Mouse (Mus musculus): Measurements from ENCODE around the gene Nrg3. TPM values are rescaled to one million over a fixed set of nuclear protein-coding genes. Genes with fewer than 3 reads are reported as not detected.

Nrg3 gene
- total and polyA plus RNA-seq, 3 experiments = not detected

- peak; percentile 10 for DNase-seq (ENCODE audit: low read depth, low spot score)
Measured at GRCm38 (mm10) chr14:38774811-38775210, 698.1 kb downstream of the Nrg3 start.

GRCm38 (mm10) chr14:38730465-38730864 is 742.4 kb downstream of the Nrg3 start:
- Histone ChIP-seq H3K27ac (ENCODE audit: control insufficient read depth, low read depth, low read length) (no peak overlapping the region), H3K4me3 (ENCODE audit: control insufficient read depth in 1 of 2, insufficient read depth in 1 of 2, low read depth in 2 of 2, low read length in 2 of 2) (no peak overlapping the region), H3K4me1 (ENCODE audit: control insufficient read depth in 1 of 2, insufficient read depth in 2 of 2, low read length in 2 of 2) (no peaks in the 10 kb centered on the region), H3K27me3 (ENCODE audit: control insufficient read depth in 1 of 2, insufficient read depth in 2 of 2, low read length in 2 of 2) (no peaks in the 10 kb centered on the region), H3K79me2 (ENCODE audit: control insufficient read depth, insufficient read depth, low read length, poor library complexity) (no peaks in the 10 kb centered on the region), H3K36me3 (ENCODE audit: control insufficient read depth in 1 of 2, insufficient read depth in 2 of 2, low read length in 2 of 2) (no peaks in the 10 kb centered on the region), H3K9me3 (replicated peaks; ENCODE audit: insufficient read depth, low read length) (no peaks in the 10 kb centered on the region), H3K9ac (ENCODE audit: control insufficient read depth, low read depth, low read length, poor library complexity, severe bottlenecking) (no peak overlapping the region)
- no peak for TF ChIP-seq BHLHE40 (IDR thresholded peaks at IDR 0.05; ENCODE audit: borderline replicate concordance, low read depth, low read length)
- no peak for TF ChIP-seq UBTF (IDR thresholded peaks at IDR 0.05; ENCODE audit: borderline replicate concordance, insufficient read depth, low read depth, low read length)
- TF ChIP-seq ZKSCAN1 (IDR thresholded peaks at IDR 0.05; ENCODE audit: low read depth, low read length) = no peak
- no peak for DNase-seq (ENCODE audit: low read depth, low spot score)

More at GRCm38 (mm10) chr14:38774811-38775210, 698.1 kb downstream of the Nrg3 start:
- H3K79me2 ChIP-seq (ENCODE audit: control insufficient read depth, insufficient read depth, low read length, poor library complexity) = no peaks in the 10 kb centered on the region
- no peaks in the 10 kb centered on the region for H3K36me3 ChIP-seq (ENCODE audit: control insufficient read depth in 1 of 2, insufficient read depth in 2 of 2, low read length in 2 of 2)
- H3K9ac ChIP-seq (ENCODE audit: control insufficient read depth, low read depth, low read length, poor library complexity, severe bottlenecking) = no peak overlapping the region
- TF ChIP-seq MYB (IDR thresholded peaks at IDR 0.05; ENCODE audit: low read depth, low read length) (no peak), EP300 (IDR thresholded peaks at IDR 0.05; ENCODE audit: low read depth in 1 of 2, low read length in 2 of 2) (no peak), POLR2AphosphoS2 (IDR thresholded peaks at IDR 0.05; ENCODE audit: low read length) (no peak), MYC (IDR thresholded peaks at IDR 0.05; ENCODE audit: low read depth, low read length) (no peak), RAD21 (IDR thresholded peaks at IDR 0.05; ENCODE audit: low read depth, low read length) (no peak), GABPA (IDR thresholded peaks at IDR 0.05; ENCODE audit: low read depth, low read length) (no peak), MXI1 (IDR thresholded peaks at IDR 0.05; ENCODE audit: low read depth, low read length) (no peak), USF1 (IDR thresholded peaks at IDR 0.05; ENCODE audit: low read depth, low read length) (no peak), MEF2A (IDR thresholded peaks at IDR 0.05; ENCODE audit: extremely low read depth, insufficient replicate concordance, low read depth, low read length, poor library complexity, severe bottlenecking) (no peak), MAX (IDR thresholded peaks at IDR 0.05; ENCODE audit: low read length) (no peak), SMC3 (IDR thresholded peaks at IDR 0.05; ENCODE audit: low read depth, low read length) (no peak), TCF12 (IDR thresholded peaks at IDR 0.05; ENCODE audit: low read depth, low read length) (no peak), CTCF (IDR thresholded peaks at IDR 0.05 in 2 of 3, conservative IDR thresholded peaks at IDR 0.05 in 1 of 3; ENCODE audit: control insufficient read depth in 1 of 3, insufficient read depth in 1 of 3, low read depth in 2 of 3, low read length in 3 of 3, poor library complexity in 1 of 3, severe bottlenecking in 1 of 3) (no peak), NRF1 (IDR thresholded peaks at IDR 0.05; ENCODE audit: insufficient read depth, low read depth, low read length, poor library complexity, severe bottlenecking) (no peak), UBTF (IDR thresholded peaks at IDR 0.05; ENCODE audit: borderline replicate concordance, insufficient read depth, low read depth, low read length) (no peak), GATA1 (IDR thresholded peaks at IDR 0.05; ENCODE audit: low read depth, low read length) (no peak), ELF1 (IDR thresholded peaks at IDR 0.05; ENCODE audit: low read depth, low read length) (no peak)
- H3K9me3 ChIP-seq (replicated peaks; ENCODE audit: insufficient read depth, low read length) = no peaks in the 10 kb centered on the region
- no peak overlapping the region for H3K4me3 ChIP-seq (ENCODE audit: control insufficient read depth in 1 of 2, insufficient read depth in 1 of 2, low read depth in 2 of 2, low read length in 2 of 2)
- H3K27ac ChIP-seq (ENCODE audit: control insufficient read depth, low read depth, low read length) = no peak overlapping the region
- no peaks in the 10 kb centered on the region for H3K27me3 ChIP-seq (ENCODE audit: control insufficient read depth in 1 of 2, insufficient read depth in 2 of 2, low read length in 2 of 2)
- no peaks in the 10 kb centered on the region for H3K4me1 ChIP-seq (ENCODE audit: control insufficient read depth in 1 of 2, insufficient read depth in 2 of 2, low read length in 2 of 2)

Data from MEL (cell line).